Mouse (Mus musculus): ENCODE measurements around the gene Tssk1.

DNA sequence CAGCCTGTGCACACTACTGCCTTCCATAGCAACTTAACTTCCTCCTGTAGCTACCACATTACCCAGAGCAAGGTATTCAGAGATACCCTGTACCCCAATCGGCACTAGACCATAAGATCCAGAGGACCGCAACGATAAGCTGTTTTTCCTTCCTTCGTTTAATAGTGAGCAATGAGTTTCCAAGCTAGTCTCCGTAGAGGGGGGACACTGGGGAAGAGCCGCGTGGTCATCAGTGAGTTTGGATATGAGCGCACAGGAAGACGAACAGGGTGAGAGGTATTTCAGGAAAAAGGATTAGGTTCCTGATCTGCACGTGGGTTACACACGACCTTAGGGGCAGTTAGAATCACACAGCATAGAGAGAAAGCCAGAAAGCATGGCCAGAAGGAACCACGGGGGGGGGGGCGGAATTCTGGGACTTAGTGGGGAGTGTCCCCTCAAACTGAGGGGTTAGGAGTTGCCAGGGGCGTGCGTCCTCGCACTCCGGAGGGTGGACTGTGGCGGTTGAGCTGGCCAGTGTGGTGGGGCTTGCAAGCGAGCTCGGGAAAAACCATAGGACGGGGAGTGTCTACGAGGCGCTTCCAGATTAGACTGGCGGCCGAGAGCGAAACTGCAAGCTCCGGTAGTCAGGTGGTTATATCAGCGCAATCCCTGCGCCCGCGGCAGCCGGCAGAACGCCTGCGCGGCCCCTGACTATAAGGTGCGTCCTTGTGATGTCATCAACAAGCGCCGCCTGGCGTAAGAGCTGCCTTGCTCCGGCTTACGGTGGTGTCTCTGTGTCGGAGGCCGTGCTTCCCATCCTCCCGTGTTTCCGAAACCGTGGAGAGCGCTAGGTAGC lies 27.5 kb downstream of the Tssk1 start:
- TF ChIP-seq HCFC1 (IDR thresholded peaks at IDR 0.05; ENCODE audit: borderline replicate concordance, insufficient read depth, low read length), result peak; percentile 79; the same call in 1 of the 2 replicates
- TF ChIP-seq ZC3H11A (IDR thresholded peaks at IDR 0.05; ENCODE audit: borderline replicate concordance, low read depth, low read length), result peak; percentile 40; the same call in 1 of the 2 replicates
- no peak for TF ChIP-seq CHD2 (IDR thresholded peaks at IDR 0.05; ENCODE audit: low read depth, low read length)

All from ES-E14 (cell line).